Mouse (Mus musculus) midbrain, embryonic 11.5 days (tissue): ENCODE measurements around the gene Ercc6l2. TPM values are rescaled to one million over a fixed set of nuclear protein-coding genes. Genes with fewer than 3 reads are reported as not detected.

Experiments
- ATAC-seq: fragments of 200-750 bp; cut with Nextera tagmentation; 2 replicates; pipeline ENCODE4 v1.8.0; 2017; ENCODE audit warnings: moderate TSS enrichment, moderate library complexity; ENCODE audit not compliant: low FRiP score
- DNase-seq: peaks from one replicate; pipeline ENCODE4 v3.0.0; 2015; ENCODE audit warnings: low spot score; ENCODE audit errors: missing footprints
- H3K27ac ChIP-seq: fragments of 300-500 bp; sonication (generic); 2 replicates; pipeline ENCODE4 v1.5.1; 2014; ENCODE audit warnings: low read depth, low read length
- H3K27me3 ChIP-seq: fragments of 300-500 bp; sonication (generic); 2 replicates; pipeline ENCODE4 v1.6.1; 2014; ENCODE audit warnings: mild to moderate bottlenecking, low read length, moderate library complexity, mixed read lengths; ENCODE audit not compliant: control insufficient read depth, insufficient read depth
- H3K36me3 ChIP-seq: fragments of 300-500 bp; sonication (generic); 2 replicates; pipeline ENCODE4 v1.6.1; 2014; ENCODE audit warnings: mild to moderate bottlenecking, low read length, moderate library complexity, mixed read lengths; ENCODE audit not compliant: control insufficient read depth, insufficient read depth
- H3K4me1 ChIP-seq: fragments of 300-500 bp; sonication (generic); 2 replicates; pipeline ENCODE4 v1.6.1; 2014; ENCODE audit warnings: low read length; ENCODE audit not compliant: control insufficient read depth, insufficient read depth
- H3K4me2 ChIP-seq: fragments of 300-500 bp; sonication (generic); 2 replicates; pipeline ENCODE4 v1.6.1; 2014; ENCODE audit warnings: mild to moderate bottlenecking, moderate library complexity
- H3K4me3 ChIP-seq: fragments of 300-500 bp; sonication (generic); 2 replicates; pipeline ENCODE4 v1.5.1; 2014; ENCODE audit warnings: low read depth, low read length
- H3K9ac ChIP-seq: fragments of 300-500 bp; sonication (generic); 2 replicates; pipeline ENCODE4 v1.6.1; 2014; ENCODE audit warnings: low read length
- H3K9me3 ChIP-seq: fragments of 300-500 bp; sonication (generic); 2 replicates; pipeline ENCODE4 v1.6.1; 2016; ENCODE audit warnings: low read length; ENCODE audit not compliant: control insufficient read depth
- WGBS: fragments of 180-500 bp; shearing (Covaris S2); extraction: QIAGEN DNeasy Blood & Tissue Kit; methylation state at CpG from one replicate; pipeline ENCODE4 v1.1.7; 2014; 5-methylcytosine and 5-hydroxymethylcytosine counted together
- polyA plus RNA-seq: library from polyadenylated mRNA; unstranded; fragments of >200 nt; fragmentation: Nextera tagmentation; extraction: Ambion mirVana; gene quantifications from 2 replicates; pipeline ENCODE4 v1.2.1, GENCODE M21; 2014

Ercc6l2 gene
- 23.6 and 26.8 TPM in 2 replicates for polyA plus RNA-seq

DNA sequence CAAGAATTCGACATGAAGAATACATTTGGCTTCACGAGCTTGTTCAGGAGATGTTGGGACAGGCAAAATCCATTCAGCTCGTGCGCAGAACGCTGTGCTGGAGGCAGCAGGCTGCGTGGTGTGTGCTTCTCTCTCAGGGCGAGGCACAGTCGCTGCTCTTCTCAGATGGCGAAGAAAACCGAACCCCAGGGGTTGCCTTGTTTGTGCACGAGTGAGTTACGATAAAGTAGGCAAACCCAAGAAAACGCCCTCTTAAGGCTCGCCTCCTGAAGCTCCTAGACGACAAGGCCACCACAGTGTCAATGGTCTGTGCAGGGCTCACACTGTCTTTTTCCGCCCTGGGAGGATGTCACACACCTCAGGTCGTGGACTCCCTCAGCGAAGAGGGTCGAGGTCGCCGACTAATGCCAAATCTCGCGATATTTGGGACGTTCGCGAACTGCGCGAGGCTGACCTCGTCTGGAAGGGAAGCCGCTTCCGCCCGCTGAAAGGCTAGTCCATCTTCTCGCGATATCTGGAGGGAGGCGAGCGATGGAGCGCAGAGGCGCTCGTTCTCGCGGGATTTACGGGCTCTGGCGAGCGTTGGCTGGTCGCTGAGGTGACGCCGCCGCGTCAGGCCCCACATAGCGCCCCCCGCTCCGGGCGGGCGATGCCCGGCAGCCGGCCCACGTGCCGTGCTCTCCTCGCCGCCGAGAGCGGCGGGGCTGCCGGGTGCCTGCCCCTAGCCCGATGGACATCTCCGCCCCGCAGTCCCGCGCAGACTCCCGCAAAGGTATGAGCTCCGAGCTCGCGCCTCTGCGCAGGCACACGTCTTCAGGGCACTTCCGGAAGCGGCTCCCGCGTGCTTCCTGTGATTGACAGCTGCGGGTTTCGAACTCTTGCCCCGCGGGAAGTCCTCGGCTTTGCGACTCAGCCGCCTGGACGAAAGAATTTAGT lies at the start of gene Ercc6l2:
Gene Ercc6l2 (plus strand): TSS at position 495 of the 936 bp plus-strand sequence.
- no peaks in the 10 kb centered on the region for H3K27me3 ChIP-seq
- under 1% methylated on average over 87 of the region's 87 CpGs for WGBS
- H3K9me3 ChIP-seq: no peaks in the 10 kb centered on the region
- H3K4me3 ChIP-seq: peak within 1 kb of the TSS; percentile 64
- H3K4me1 ChIP-seq: peaks cover 6% of the 10 kb centered on the region
- DNase-seq: peak; percentile 99
- H3K27ac ChIP-seq: peak within 1 kb of the TSS; percentile 79
- ATAC-seq: peak; percentile 99
- no peaks in the 10 kb centered on the region for H3K36me3 ChIP-seq
- peak within 1 kb of the TSS; percentile 52 for H3K4me2 ChIP-seq
- H3K9ac ChIP-seq: peak within 1 kb of the TSS; percentile 88

DNA sequence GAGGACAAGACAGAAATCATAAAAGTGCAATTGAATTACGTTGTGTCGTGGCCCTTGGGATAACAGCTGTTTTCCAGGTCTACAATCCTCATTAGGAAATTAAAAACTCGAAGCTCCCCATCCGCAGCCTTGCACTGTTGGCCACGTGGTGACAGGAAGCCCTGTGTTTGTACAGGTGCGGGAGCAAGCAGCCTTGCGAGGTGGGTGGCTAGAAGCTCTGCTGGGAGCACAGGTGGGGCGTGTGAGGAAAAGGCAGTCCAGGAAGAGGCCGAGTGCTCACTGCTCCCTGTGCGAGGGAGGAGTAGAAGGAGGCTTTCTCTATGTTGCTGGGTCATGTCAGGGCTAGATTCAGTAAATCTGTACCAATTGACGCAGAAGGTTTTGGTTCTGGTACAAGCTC lies 49.0 kb upstream of the Ercc6l2 start:
- Histone ChIP-seq H3K9me3 (no peaks in the 10 kb centered on the region), H3K4me3 (no peak overlapping the region), H3K4me1 (no peaks in the 10 kb centered on the region), H3K9ac (no peak overlapping the region), H3K4me2 (no peak overlapping the region), H3K27ac (no peak overlapping the region), H3K36me3 (no peaks in the 10 kb centered on the region), H3K27me3 (0 out of 2 replicates have a peak, but pooled peaks cover 7% of the 10 kb centered on the region)
- no peak for ATAC-seq
- 70% methylated on average over 11 of the region's 11 CpGs for WGBS
- no peak for DNase-seq

DNA sequence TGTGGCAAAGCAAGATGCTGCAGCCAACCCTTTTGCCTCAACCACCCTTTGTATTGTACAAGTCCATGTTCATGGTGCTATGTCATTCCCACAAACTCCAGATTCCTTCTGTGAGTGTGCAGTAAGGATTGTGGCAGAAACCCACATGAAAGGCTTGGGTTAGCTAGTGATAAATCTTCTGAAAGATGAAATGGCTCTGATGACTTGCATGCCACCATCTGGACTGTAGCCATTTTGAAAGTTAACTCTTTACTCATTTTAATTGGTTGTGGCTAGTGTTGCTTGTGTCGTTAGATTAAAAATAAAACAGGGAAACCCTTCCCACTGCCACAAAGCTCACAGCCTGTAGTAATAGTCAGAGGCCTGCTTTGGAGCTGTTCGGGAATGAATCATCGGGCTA lies 44.0 kb upstream of the Ercc6l2 start:
- Histone ChIP-seq H3K36me3 (no peaks in the 10 kb centered on the region), H3K4me3 (no peak overlapping the region), H3K27me3 (peaks cover 7% of the 10 kb centered on the region), H3K9ac (no peak overlapping the region), H3K4me1 (no peaks in the 10 kb centered on the region), H3K27ac (no peak overlapping the region), H3K4me2 (no peak overlapping the region), H3K9me3 (no peaks in the 10 kb centered on the region)
- DNase-seq: no peak
- ATAC-seq: no peak
- WGBS: 95% methylated on average over 3 of the region's 3 CpGs

DNA sequence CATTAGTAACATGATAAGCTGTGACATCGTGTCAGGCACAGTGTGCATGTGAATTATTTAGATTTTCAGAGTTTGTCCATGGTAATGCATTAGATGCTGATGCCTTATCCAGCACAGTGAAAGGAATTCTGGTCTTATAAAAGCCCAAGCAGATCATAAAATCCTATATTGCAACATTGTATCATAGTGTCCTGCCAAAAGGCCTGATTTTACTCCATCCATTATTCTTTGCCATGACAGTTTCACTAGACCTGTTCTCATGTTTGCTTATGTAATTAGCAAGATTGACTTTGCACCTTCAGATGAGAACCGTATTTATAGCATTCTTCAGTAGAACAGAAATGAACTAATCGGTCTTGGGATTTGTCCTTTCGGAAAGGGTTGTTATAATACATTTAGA lies 36.1 kb upstream of the Ercc6l2 start:
- no peaks in the 10 kb centered on the region for H3K36me3 ChIP-seq
- ATAC-seq: no peak
- H3K27me3 ChIP-seq: no peaks in the 10 kb centered on the region; the same call in 1 of the 2 replicates
- H3K9me3 ChIP-seq: no peaks in the 10 kb centered on the region
- no peak for DNase-seq
- H3K4me1 ChIP-seq: no peaks in the 10 kb centered on the region
- H3K9ac ChIP-seq: no peak overlapping the region
- no peak overlapping the region for H3K27ac ChIP-seq
- H3K4me3 ChIP-seq: no peak overlapping the region
- WGBS: 91% methylated on average over 4 of the region's 4 CpGs
- no peak overlapping the region for H3K4me2 ChIP-seq

DNA sequence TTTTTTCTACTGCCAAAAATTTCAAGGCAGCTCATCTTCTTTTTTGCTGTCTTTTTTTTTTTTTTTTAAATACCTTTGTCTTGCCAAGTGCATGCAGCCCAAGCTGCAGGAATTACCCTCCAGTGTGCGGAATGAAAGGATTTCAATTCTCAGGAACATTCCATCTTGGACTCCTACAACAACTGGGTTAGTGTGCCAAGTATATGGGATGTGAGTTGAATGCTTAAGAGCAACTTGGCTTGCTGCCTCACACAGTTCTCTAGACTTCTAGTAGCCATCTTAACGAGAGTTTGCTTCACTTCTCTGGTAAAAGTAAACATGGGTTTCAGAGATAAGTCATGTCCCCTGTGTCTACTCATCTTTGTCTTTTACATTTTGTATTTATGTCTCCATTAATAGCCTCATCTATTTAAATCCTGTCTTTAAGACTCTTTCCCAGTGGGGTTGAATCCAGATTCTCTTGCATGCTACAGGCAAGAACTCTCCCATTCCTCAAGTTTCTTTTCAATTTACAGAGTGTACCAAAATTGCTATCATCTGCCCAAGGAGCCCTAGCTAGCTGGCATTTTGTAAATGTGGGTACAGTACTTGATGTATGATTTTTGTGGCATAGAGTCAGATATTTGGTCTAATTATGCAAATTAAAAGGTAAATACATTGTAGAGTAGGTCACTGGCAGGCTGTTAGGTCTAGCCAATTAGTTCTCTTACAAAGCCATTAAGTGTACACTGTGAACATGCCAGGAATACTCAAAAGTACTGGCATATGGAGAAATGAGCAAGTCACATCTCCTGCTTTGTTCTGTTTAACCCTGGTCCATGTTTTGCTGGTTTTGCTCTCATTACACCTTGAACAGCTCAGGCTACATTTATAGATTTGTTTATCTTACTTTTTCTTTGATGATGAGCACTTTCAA lies 35.4 kb upstream of the Ercc6l2 start:
- H3K27me3 ChIP-seq: no peaks in the 10 kb centered on the region; the same call in 1 of the 2 replicates
- no peaks in the 10 kb centered on the region for H3K36me3 ChIP-seq
- no peak for ATAC-seq
- WGBS: 78% methylated on average over 2 of the region's 2 CpGs
- H3K4me1 ChIP-seq: no peaks in the 10 kb centered on the region
- no peak overlapping the region for H3K9ac ChIP-seq
- peak; percentile 14 for DNase-seq
- H3K27ac ChIP-seq: no peak overlapping the region
- no peak overlapping the region for H3K4me3 ChIP-seq
- no peaks in the 10 kb centered on the region for H3K9me3 ChIP-seq
- H3K4me2 ChIP-seq: no peak overlapping the region

DNA sequence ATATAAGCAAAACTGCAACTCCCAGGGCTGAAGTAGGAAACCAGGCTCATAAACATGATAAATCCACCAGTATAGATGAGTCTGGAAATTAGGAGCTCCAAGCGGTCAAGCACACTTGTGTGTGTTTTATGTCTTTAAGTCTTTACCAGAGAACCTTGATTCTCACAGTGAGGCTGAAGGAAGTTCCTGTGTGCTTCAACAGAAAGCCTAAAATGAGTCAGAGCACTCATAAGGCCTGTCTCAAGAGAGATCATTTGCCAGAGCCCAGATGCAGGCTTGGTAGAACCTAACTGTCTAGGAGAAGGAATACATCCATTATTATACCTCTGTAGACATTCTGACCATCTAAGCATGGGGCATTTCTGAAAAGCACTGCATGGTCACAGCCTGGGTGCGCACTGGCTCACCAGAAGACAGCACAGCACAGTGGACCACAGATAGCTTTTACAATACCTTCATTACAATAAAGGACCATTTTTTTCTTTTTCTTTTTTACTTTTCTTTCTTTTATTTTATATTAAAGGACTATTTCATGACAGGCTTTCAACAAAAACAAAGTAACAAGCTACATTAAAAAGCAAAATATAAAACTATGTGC lies 22.7 kb upstream of the Ercc6l2 start:
- no peak for ATAC-seq
- DNase-seq: peak; percentile 23
- no peaks in the 10 kb centered on the region for H3K36me3 ChIP-seq

DNA sequence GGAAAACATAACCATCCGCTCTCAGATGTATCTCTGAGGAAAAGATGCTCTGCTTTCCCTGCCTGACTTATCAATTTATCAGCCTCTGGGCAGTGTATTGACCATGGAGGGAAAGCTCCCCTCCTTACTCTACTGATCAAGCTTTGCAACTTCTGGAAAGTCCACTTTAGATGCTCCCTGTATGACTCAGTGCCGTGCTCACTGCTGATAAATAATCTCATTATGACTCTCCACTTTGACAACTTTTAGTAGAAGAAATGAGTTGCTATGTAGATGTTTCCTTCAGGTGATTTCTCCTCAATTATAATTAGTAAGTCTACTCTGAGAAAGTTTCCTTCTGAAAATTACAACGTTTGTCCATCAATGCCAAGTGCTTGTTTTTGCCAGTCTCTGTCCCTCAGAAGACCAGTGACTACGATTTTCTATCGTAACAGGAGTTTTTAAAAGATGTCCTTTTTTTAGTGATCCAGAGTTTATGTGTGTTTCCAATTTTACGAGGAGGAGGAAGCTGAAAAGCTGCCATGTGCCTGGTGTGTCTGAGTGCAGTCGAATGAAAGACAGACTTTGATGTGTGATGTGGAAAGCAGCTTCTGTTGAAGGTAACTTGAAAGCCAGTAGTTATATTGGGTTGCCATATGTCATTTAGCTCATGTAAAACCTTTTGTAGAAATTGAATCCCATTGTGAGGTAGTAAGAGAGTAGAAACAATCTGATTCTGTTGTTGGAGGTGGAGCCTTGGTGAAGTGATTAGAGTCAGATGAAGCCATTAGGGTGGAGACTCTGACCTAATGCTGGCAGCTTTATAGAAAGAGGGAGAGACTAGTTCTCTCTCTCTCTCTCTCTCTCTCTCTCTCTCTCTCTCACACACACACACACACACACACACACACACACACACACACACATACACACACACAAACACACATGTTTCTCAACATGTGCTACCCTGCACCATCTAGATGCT lies 21.4 kb upstream of the Ercc6l2 start:
- H3K27ac ChIP-seq: no peak overlapping the region
- H3K4me2 ChIP-seq: no peak overlapping the region
- H3K4me3 ChIP-seq: no peak overlapping the region
- H3K36me3 ChIP-seq: no peaks in the 10 kb centered on the region
- no peaks in the 10 kb centered on the region for H3K27me3 ChIP-seq
- no peaks in the 10 kb centered on the region for H3K4me1 ChIP-seq
- no peaks in the 10 kb centered on the region for H3K9me3 ChIP-seq
- no peak for ATAC-seq
- WGBS: 79% methylated on average over 7 of the region's 7 CpGs
- DNase-seq: no peak
- no peak overlapping the region for H3K9ac ChIP-seq

More for the DNA sequence above, 22.7 kb upstream of the Ercc6l2 start:
- H3K4me1 ChIP-seq: no peaks in the 10 kb centered on the region
- no peak overlapping the region for H3K9ac ChIP-seq
- no peak overlapping the region for H3K4me3 ChIP-seq
- no peaks in the 10 kb centered on the region for H3K9me3 ChIP-seq
- H3K4me2 ChIP-seq: no peak overlapping the region
- H3K27me3 ChIP-seq: no peaks in the 10 kb centered on the region
- H3K27ac ChIP-seq: no peak overlapping the region
- 92% methylated on average over 2 of the region's 2 CpGs for WGBS

DNA sequence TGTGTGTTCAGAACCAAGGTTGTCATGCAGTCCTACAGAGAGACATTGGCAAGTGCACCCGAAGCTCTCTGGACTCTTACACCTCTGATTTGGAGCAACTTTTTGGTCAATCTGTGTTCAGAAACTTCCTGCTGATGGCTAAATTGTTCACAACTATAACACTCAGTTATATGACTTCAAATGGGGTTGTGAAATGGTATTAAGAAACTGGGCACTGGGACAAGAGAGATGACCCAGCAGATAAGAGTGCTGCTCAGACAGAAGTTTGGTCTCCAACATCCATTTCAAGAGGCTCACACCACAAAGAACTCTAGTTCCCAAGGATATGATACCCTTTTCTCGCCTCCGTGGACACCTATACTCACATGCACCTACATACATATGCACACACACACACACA lies 16.4 kb upstream of the Ercc6l2 start:
- Histone ChIP-seq H3K4me1 (no peaks in the 10 kb centered on the region), H3K9ac (no peak overlapping the region), H3K4me2 (no peak overlapping the region), H3K36me3 (no peaks in the 10 kb centered on the region), H3K4me3 (no peak overlapping the region), H3K27ac (no peak overlapping the region), H3K9me3 (no peaks in the 10 kb centered on the region), H3K27me3 (no peaks in the 10 kb centered on the region)
- WGBS: 90% methylated on average over 3 of the region's 3 CpGs
- no peak for DNase-seq
- ATAC-seq: no peak
